Mouse (Mus musculus) liver, embryonic 11.5 days (tissue): ENCODE data around the gene Gsc2. TPM values are rescaled to one million over a fixed set of nuclear protein-coding genes. Genes with fewer than 3 reads are reported as not detected.

Experiments used
- ATAC-seq: fragments of 200-750 bp; cut with Nextera tagmentation; replicated peaks from 2 replicates; pipeline ENCODE4 v1.8.0; 2017; ENCODE audit warnings: moderate number of reproducible peaks, mild to moderate bottlenecking, moderate TSS enrichment, moderate library complexity; ENCODE audit not compliant: low FRiP score
- DNase-seq: peaks from one replicate; pipeline ENCODE4 v3.0.0-alpha.2; 2017; ENCODE audit warnings: low spot score
- H3K27ac ChIP-seq: fragments of 300-500 bp; sonication (generic); 2 replicates; pipeline ENCODE4 v1.5.1; 2014; ENCODE audit warnings: mild to moderate bottlenecking, low read depth, low read length, control low read depth
- H3K27me3 ChIP-seq: fragments of 300-500 bp; sonication (generic); replicated peaks from 2 replicates; pipeline ENCODE4 v1.6.1; 2014; ENCODE audit warnings: low read length, mixed read lengths; ENCODE audit not compliant: control insufficient read depth, insufficient read depth
- H3K36me3 ChIP-seq: fragments of 300-500 bp; sonication (generic); 2 replicates; pipeline ENCODE4 v1.6.1; 2014; ENCODE audit warnings: mild to moderate bottlenecking, low read length, moderate library complexity, mixed read lengths; ENCODE audit not compliant: control insufficient read depth, insufficient read depth
- H3K4me1 ChIP-seq: fragments of 300-500 bp; sonication (generic); replicated peaks from 2 replicates; pipeline ENCODE4 v1.6.1; 2014; ENCODE audit warnings: low read length, mixed read lengths; ENCODE audit not compliant: control insufficient read depth, insufficient read depth
- H3K4me2 ChIP-seq: fragments of 300-500 bp; sonication (generic); 2 replicates; pipeline ENCODE4 v1.6.1; 2014; ENCODE audit warnings: mild to moderate bottlenecking, control low read depth, moderate library complexity
- H3K4me3 ChIP-seq: fragments of 300-500 bp; sonication (generic); 2 replicates; pipeline ENCODE4 v1.5.1; 2014; ENCODE audit warnings: low read depth, low read length, control low read depth
- H3K9ac ChIP-seq: fragments of 300-500 bp; sonication (generic); 2 replicates; pipeline ENCODE4 v1.6.1; 2014; ENCODE audit warnings: low read depth, low read length, control low read depth
- H3K9me3 ChIP-seq: fragments of 300-500 bp; sonication (generic); 2 replicates; pipeline ENCODE4 v1.6.1; 2016; ENCODE audit warnings: low read length, inconsistent platforms, mixed read lengths; ENCODE audit not compliant: control insufficient read depth
- WGBS: fragments of 180-500 bp; shearing (Covaris S2); extraction: QIAGEN DNeasy Blood & Tissue Kit; methylation state at CpG from one replicate; pipeline ENCODE4 v1.1.7; 2014; 5-methylcytosine and 5-hydroxymethylcytosine counted together
- polyA plus RNA-seq: library from polyadenylated mRNA; unstranded; fragments of >200 nt; fragmentation: Nextera tagmentation; extraction: Ambion mirVana; gene quantifications from 2 replicates; pipeline ENCODE4 v1.2.1, GENCODE M21; 2014

The Gsc2 gene
- polyA plus RNA-seq, 1 experiment from 2014 or later = 0.29 TPM

GRCm38 (mm10) chr16:17884116-17884515 lies 30.7 kb downstream of the Gsc2 start:
- H3K36me3 ChIP-seq = peaks cover 5% of the 10 kb centered on the region; the same call in 1 of the 2 replicates
- WGBS = 72% methylated on average over 6 of the region's 6 CpGs
- no peak overlapping the region for H3K4me3 ChIP-seq
- no peak overlapping the region for H3K9ac ChIP-seq
- DNase-seq = no peak
- no peaks in the 10 kb centered on the region for H3K9me3 ChIP-seq
- no peak for ATAC-seq
- H3K4me2 ChIP-seq = no peak overlapping the region
- H3K27ac ChIP-seq = no peak overlapping the region
- 0 out of 2 replicates have a peak, but pooled peaks cover 3% of the 10 kb centered on the region for H3K4me1 ChIP-seq
- no peaks in the 10 kb centered on the region for H3K27me3 ChIP-seq

DNA sequence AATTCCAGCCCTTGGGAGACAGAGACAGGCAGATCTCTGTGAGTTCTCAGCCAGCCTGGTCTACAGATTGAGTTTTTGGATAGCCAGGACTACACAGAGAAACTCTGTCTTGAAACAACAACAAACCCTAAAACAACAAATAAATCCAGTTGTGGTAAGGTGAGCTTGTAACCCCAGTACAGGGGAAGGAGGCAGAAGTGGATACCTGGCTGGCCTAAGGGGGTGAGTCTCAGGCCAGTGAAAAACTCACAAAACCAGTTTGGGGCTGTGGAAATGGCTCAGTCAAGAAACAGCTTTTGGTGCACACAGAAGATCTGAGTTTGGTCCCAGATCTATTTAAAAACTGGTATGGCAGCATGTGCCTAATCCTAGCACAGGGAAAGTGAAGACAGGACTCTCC lies 32.7 kb downstream of the Gsc2 start:
- ATAC-seq (no peak), DNase-seq (no peak)
- H3K4me3 ChIP-seq = no peak overlapping the region
- no peak overlapping the region for H3K4me2 ChIP-seq
- no peak overlapping the region for H3K27ac ChIP-seq
- H3K4me1 ChIP-seq = 0 out of 2 replicates have a peak, but pooled peaks cover 3% of the 10 kb centered on the region
- peaks cover 5% of the 10 kb centered on the region; the same call in 1 of the 2 replicates for H3K36me3 ChIP-seq
- no peak overlapping the region for H3K9ac ChIP-seq
- H3K9me3 ChIP-seq = no peaks in the 10 kb centered on the region
- no peaks in the 10 kb centered on the region for H3K27me3 ChIP-seq

DNA sequence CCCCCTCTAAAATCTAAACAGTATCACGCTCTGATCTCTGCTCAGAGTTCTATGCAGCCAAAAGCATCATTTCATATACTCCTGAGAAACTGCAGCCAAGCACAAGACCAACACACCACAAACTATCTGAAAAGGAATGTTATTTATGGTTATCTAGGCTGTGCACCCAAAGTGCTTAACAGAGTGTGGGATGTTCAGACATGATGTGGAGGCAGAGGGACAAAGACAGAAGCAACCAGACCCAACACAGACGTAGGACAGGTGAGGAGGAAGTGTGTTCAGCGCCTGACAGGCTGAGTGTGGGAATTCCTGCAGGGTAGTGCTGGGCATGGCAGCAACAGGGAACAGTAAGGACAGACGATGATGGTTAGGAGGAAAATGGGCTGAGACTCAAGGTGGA lies 35.3 kb downstream of the Gsc2 start:
- ATAC-seq (no peak), DNase-seq (no peak)
- Histone ChIP-seq H3K27ac (no peak overlapping the region), H3K4me3 (no peak overlapping the region), H3K36me3 (peaks cover 5% of the 10 kb centered on the region; the same call in 1 of the 2 replicates), H3K4me1 (0 out of 2 replicates have a peak, but pooled peaks cover 3% of the 10 kb centered on the region), H3K9me3 (no peaks in the 10 kb centered on the region), H3K9ac (no peak overlapping the region), H3K4me2 (no peak overlapping the region), H3K27me3 (no peaks in the 10 kb centered on the region)
- WGBS = 86% methylated on average over 4 of the region's 4 CpGs

DNA sequence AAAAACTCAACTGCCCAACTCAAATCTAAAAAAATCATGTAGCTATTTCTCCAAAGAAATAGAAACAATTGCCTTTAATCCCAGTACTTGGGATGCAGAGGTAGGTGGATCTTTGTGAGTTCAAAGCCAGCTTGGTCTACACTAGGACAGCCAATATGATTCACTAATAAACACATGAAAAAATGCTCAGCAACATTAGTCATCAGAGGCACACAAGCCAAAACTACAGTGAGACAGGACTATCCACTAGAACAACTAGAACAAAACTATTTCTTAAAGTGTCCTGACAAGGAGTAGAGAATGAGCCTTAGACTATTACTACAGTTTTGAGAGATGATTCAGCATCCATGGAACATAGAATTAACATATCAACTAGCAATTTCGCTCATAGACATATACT lies 38.8 kb downstream of the Gsc2 start:
- Histone ChIP-seq H3K27me3 (no peaks in the 10 kb centered on the region), H3K4me2 (no peak overlapping the region), H3K4me1 (peaks cover 25% of the 10 kb centered on the region), H3K36me3 (no peaks in the 10 kb centered on the region; the same call in 1 of the 2 replicates), H3K9ac (no peak overlapping the region), H3K27ac (no peak overlapping the region), H3K9me3 (no peaks in the 10 kb centered on the region), H3K4me3 (no peak overlapping the region)
- ATAC-seq (no peak), DNase-seq (no peak)
- WGBS = 85% methylated on average over 1 of the region's 1 CpGs

DNA sequence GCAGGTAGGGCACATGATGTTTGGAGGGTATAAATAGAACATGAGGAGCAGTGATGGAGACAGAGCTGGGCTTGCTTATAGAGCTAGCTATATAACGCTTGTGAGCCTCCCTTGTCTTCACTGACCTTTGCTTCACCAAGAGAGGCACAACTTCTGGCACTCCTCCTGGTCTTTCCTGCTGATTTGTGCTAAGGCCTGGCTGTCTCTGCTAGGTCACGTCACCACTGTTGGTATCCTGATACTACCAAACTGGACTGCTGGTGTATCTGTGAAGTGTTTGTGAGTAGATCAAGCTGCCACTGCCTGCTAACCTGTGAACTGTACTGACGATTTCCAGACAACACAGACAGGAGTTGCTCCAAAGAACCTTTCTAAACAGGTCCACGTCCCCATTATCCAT lies 39.7 kb downstream of the Gsc2 start:
- Histone ChIP-seq H3K9ac (0 out of 2 replicates have a peak overlapping the region, but pooled peaks have one; percentile 16), H3K4me3 (no peak overlapping the region), H3K27ac (no peak overlapping the region), H3K9me3 (no peaks in the 10 kb centered on the region), H3K36me3 (peaks cover 2% of the 10 kb centered on the region; the same call in 1 of the 2 replicates), H3K4me1 (peaks cover 30% of the 10 kb centered on the region), H3K4me2 (no peak overlapping the region), H3K27me3 (no peaks in the 10 kb centered on the region)
- WGBS = 74% methylated on average over 4 of the region's 4 CpGs
- ATAC-seq (no peak), DNase-seq (no peak)

GRCm38 (mm10) chr16:17872995-17873394 lies 41.9 kb downstream of the Gsc2 start:
- ATAC-seq = peak; percentile 68
- Histone ChIP-seq H3K4me1 (peaks cover 30% of the 10 kb centered on the region), H3K4me2 (0 out of 2 replicates have a peak overlapping the region, but pooled peaks have one; percentile 1), H3K9ac (no peak overlapping the region), H3K27ac (no peak overlapping the region), H3K27me3 (no peaks in the 10 kb centered on the region), H3K36me3 (peaks cover 2% of the 10 kb centered on the region; the same call in 1 of the 2 replicates), H3K4me3 (no peak overlapping the region), H3K9me3 (no peaks in the 10 kb centered on the region)
- WGBS = 42% methylated on average over 4 of the region's 4 CpGs
- no peak for DNase-seq

GRCm38 (mm10) chr16:17871248-17871647 lies 43.6 kb downstream of the Gsc2 start:
- no peak for DNase-seq
- 46% methylated on average over 5 of the region's 5 CpGs for WGBS
- peaks cover 30% of the 10 kb centered on the region for H3K4me1 ChIP-seq
- no peaks in the 10 kb centered on the region for H3K27me3 ChIP-seq
- peaks cover 2% of the 10 kb centered on the region; the same call in 1 of the 2 replicates for H3K36me3 ChIP-seq
- ATAC-seq = peak; percentile 71
- no peak overlapping the region for H3K4me2 ChIP-seq
- H3K9me3 ChIP-seq = no peaks in the 10 kb centered on the region
- no peak overlapping the region for H3K9ac ChIP-seq
- H3K4me3 ChIP-seq = no peak overlapping the region
- no peak overlapping the region for H3K27ac ChIP-seq

DNA sequence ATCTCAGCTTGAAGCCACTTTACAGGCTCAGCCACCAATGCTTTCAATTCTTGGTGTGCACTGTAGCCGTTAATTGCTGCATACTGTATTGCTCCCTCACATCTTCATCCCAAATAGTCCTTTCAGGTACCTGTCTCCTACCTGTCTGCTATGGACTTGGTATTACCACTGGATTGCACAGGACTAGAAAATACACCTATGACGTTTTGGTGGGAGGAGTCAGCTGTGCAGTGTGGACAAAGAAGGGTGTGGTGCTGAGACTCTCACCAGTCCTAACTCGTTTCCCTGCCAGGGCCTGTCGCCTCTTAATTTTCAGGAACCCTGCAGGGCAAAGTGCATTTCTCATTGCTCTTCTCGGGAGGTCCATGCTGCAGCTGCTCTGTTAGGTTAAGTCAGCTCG lies 49.1 kb downstream of the Gsc2 start:
- H3K4me1 ChIP-seq = peaks cover 2% of the 10 kb centered on the region; the same call in 1 of the 2 replicates
- DNase-seq (no peak), ATAC-seq (no peak)
- WGBS = 76% methylated on average over 6 of the region's 6 CpGs
- no peak overlapping the region for H3K27ac ChIP-seq
- H3K4me3 ChIP-seq = no peak overlapping the region
- H3K27me3 ChIP-seq = no peaks in the 10 kb centered on the region
- H3K9ac ChIP-seq = no peak overlapping the region
- H3K9me3 ChIP-seq = no peaks in the 10 kb centered on the region
- no peak overlapping the region for H3K4me2 ChIP-seq
- H3K36me3 ChIP-seq = peaks cover 7% of the 10 kb centered on the region; the same call in 1 of the 2 replicates

DNA sequence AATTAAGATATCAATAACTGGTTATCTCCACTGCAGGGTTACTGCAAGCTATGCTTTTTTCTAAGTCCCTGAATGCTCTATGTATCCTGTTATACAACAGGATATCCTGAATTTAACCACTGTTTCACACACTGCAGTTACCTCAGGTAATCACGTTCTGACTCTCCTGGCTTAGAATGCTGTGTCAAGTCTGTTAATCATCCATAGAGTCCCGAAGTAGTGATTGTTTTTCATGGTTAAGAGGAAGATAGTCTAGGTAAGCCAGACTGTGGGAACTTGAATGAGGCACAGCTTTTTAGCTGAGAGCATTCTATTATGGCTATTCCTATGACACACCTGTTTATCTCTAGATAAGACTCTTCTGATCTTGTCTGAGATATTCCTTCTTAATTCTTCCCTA lies 49.6 kb downstream of the Gsc2 start:
- Histone ChIP-seq H3K4me2 (no peak overlapping the region), H3K4me3 (no peak overlapping the region), H3K9ac (no peak overlapping the region), H3K27ac (no peak overlapping the region), H3K4me1 (no peaks in the 10 kb centered on the region), H3K36me3 (peaks cover 5% of the 10 kb centered on the region; the same call in 1 of the 2 replicates), H3K27me3 (no peaks in the 10 kb centered on the region), H3K9me3 (no peaks in the 10 kb centered on the region)
- no peak for DNase-seq
- WGBS = 72% methylated on average over 2 of the region's 2 CpGs
- ATAC-seq = no peak
